Mouse (Mus musculus) urinary bladder, postnatal 36 days (tissue): ENCODE measurements around the gene Slc23a2.
A peak's percentile ranks its signal among the peaks of the same experiment; 100 is the strongest.

Experiments used
- DNase-seq, 2 experiments: peaks; one replicate each; pipeline ENCODE4 v3.0.0; 2022; ENCODE audit warnings: low spot score in 2 of 2, mixed read lengths in 1 of 2

The Slc23a2 gene

GRCm38 (mm10) chr2:132135876-132136637 lies 8.9 kb downstream of the Slc23a2 start:
- DNase-seq = no peak

GRCm38 (mm10) chr2:132134758-132135157 lies 10.2 kb downstream of the Slc23a2 start:
- no peak for DNase-seq

GRCm38 (mm10) chr2:132133436-132133835 lies 11.5 kb downstream of the Slc23a2 start:
- no peak for DNase-seq

GRCm38 (mm10) chr2:132131266-132131665 lies 13.6 kb downstream of the Slc23a2 start:
- peak; percentile 72 to 85 for DNase-seq

- no peak for DNase-seq
Measured at GRCm38 (mm10) chr2:132129980-132130379, 14.9 kb downstream of the Slc23a2 start.

GRCm38 (mm10) chr2:132129247-132129646 lies 15.7 kb downstream of the Slc23a2 start:
- DNase-seq = no peak

GRCm38 (mm10) chr2:132127904-132128303 lies 17.0 kb downstream of the Slc23a2 start:
- DNase-seq = no peak

- DNase-seq = no peak
Measured at GRCm38 (mm10) chr2:132126292-132126691, 18.6 kb downstream of the Slc23a2 start.

- DNase-seq = no peak
Measured at GRCm38 (mm10) chr2:132123063-132123462, 21.8 kb downstream of the Slc23a2 start.

GRCm38 (mm10) chr2:132121050-132121449 lies 23.9 kb downstream of the Slc23a2 start:
- DNase-seq = no peak

- DNase-seq = no peak
Measured at GRCm38 (mm10) chr2:132118646-132119045, 26.3 kb downstream of the Slc23a2 start.

GRCm38 (mm10) chr2:132115936-132116335 lies 29.0 kb downstream of the Slc23a2 start:
- no peak for DNase-seq

- no peak for DNase-seq
Measured at GRCm38 (mm10) chr2:132115344-132115743, 29.6 kb downstream of the Slc23a2 start.

- no peak for DNase-seq
Measured at GRCm38 (mm10) chr2:132113962-132114759, 30.7 kb downstream of the Slc23a2 start.

GRCm38 (mm10) chr2:132112319-132112718 lies 32.6 kb downstream of the Slc23a2 start:
- no peak for DNase-seq

- DNase-seq = no peak
Measured at GRCm38 (mm10) chr2:132111905-132112304, 33.0 kb downstream of the Slc23a2 start.

GRCm38 (mm10) chr2:132111266-132111665 lies 33.6 kb downstream of the Slc23a2 start:
- peak in 1 of 2 experiments; percentile 65 for DNase-seq

GRCm38 (mm10) chr2:132110702-132111101 lies 34.2 kb downstream of the Slc23a2 start:
- DNase-seq = no peak

GRCm38 (mm10) chr2:132108988-132109387 lies 35.9 kb downstream of the Slc23a2 start:
- DNase-seq = no peak

GRCm38 (mm10) chr2:132107611-132108010 lies 37.3 kb downstream of the Slc23a2 start:
- no peak for DNase-seq

- no peak for DNase-seq
Measured at GRCm38 (mm10) chr2:132106069-132106468, 38.8 kb downstream of the Slc23a2 start.

GRCm38 (mm10) chr2:132103265-132103664 lies 41.6 kb downstream of the Slc23a2 start:
- DNase-seq = no peak
